Mouse (Mus musculus): ENCODE results near the gene Rnf150. TPM values are rescaled to one million over a fixed set of nuclear protein-coding genes. Genes with fewer than 3 reads are reported as not detected.

Rnf150 gene
- polyA plus RNA-seq, 1 experiment, result 1.4 TPM

GRCm38 (mm10) chr8:82912282-82912681, 49.1 kb downstream of the Rnf150 start:
- no peak for TF ChIP-seq POLR2A (IDR thresholded peaks at IDR 0.05; ENCODE audit: borderline replicate concordance, control insufficient read depth, low read depth, low read length)
- no peak for TF ChIP-seq CTCF (IDR thresholded peaks at IDR 0.05; ENCODE audit: control insufficient read depth, insufficient read depth, low read length)
- Histone ChIP-seq H3K27ac (ENCODE audit: control insufficient read depth, insufficient read depth, low read depth, low read length, poor library complexity) (no peak overlapping the region), H3K4me3 (replicated peaks; ENCODE audit: control insufficient read depth, low read depth, low read length) (no peak overlapping the region), H3K4me1 (ENCODE audit: control insufficient read depth, insufficient read depth, low read length) (peaks cover 2% of the 10 kb centered on the region; the same call in 1 of the 2 replicates)
- WGBS, result 54% methylated on average over 4 of the region's 4 CpGs

DNA sequence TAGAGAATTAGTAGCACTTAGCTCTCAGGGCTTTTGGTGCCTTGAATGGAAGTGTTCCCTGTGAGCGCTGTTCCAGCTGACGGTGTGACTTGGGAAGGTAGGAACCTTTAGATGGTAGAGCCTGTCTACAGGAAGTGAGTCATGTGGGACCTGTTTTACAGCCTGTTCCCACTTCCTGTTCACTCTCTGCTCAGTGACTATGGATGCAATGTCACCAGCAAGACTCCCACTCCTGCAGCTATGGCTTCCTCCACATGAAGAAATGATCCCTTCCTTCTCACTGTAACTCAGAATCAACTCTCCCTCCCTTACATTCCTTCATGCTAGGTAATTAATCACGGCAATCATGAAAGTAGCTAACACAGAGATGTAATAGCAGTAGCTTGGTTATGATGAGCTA, 51.4 kb downstream of the Rnf150 start:
- peaks cover 4% of the 10 kb centered on the region; the same call in 1 of the 2 replicates for H3K4me1 ChIP-seq (ENCODE audit: control insufficient read depth, insufficient read depth, low read length)
- 69% methylated on average over 3 of the region's 3 CpGs for WGBS
- TF ChIP-seq CTCF (IDR thresholded peaks at IDR 0.05; ENCODE audit: control insufficient read depth, insufficient read depth, low read length) (no peak), POLR2A (IDR thresholded peaks at IDR 0.05; ENCODE audit: borderline replicate concordance, control insufficient read depth, low read depth, low read length) (no peak)
- H3K27ac ChIP-seq (ENCODE audit: control insufficient read depth, insufficient read depth, low read depth, low read length, poor library complexity), result no peak overlapping the region
- H3K4me3 ChIP-seq (replicated peaks; ENCODE audit: control insufficient read depth, low read depth, low read length), result no peak overlapping the region

- Histone ChIP-seq H3K27ac (ENCODE audit: control insufficient read depth, insufficient read depth, low read depth, low read length, poor library complexity) (no peak overlapping the region), H3K4me3 (replicated peaks; ENCODE audit: control insufficient read depth, low read depth, low read length) (no peak overlapping the region), H3K4me1 (ENCODE audit: control insufficient read depth, insufficient read depth, low read length) (peaks cover 4% of the 10 kb centered on the region; the same call in 1 of the 2 replicates)
- TF ChIP-seq POLR2A (IDR thresholded peaks at IDR 0.05; ENCODE audit: borderline replicate concordance, control insufficient read depth, low read depth, low read length), result no peak
- TF ChIP-seq CTCF (IDR thresholded peaks at IDR 0.05; ENCODE audit: control insufficient read depth, insufficient read depth, low read length), result no peak
- WGBS, result 0% methylated on average over 1 of the region's 1 CpGs
Measured at GRCm38 (mm10) chr8:82916851-82917539, 53.8 kb downstream of the Rnf150 start.

DNA sequence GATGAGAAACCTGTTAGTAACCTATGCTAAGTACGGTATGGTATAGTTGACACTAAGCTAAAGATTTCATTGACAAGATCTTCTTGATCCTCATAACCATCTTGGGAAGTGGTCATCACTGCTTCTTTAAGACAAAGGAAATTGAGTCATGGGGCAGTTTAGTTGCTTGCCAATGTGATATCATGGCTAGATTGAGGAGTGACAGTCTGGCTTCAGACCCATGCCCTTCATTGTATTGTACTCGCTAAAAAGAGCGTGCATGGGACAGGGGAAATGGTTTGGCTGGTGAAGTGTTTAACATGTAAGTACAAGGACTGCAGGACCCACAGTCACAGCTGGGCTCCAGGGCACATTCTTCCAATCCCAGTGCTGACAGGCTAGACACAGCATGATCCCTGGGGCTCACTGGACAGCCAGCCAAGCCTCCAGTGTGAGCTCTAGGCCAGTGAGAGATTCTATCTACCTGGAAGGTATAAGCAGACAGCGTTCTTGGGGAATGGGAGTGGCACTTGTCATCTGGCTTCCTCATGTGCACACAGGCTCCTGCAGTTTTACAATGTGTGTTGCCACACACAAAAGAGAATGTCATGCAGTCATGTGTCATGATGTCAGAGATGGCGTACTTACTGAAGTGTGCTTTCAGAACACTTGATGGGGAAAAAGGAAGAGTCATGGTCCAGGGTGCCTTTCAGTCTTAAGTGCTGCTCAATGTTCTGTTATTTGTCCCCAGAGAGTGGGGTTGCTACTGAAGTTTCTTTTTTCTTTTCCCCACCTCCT, 54.6 kb downstream of the Rnf150 start:
- WGBS, result 41% methylated on average over 5 of the region's 5 CpGs
- Histone ChIP-seq H3K4me1 (ENCODE audit: control insufficient read depth, insufficient read depth, low read length) (peaks cover 4% of the 10 kb centered on the region; the same call in 1 of the 2 replicates), H3K27ac (ENCODE audit: control insufficient read depth, insufficient read depth, low read depth, low read length, poor library complexity) (no peak overlapping the region), H3K4me3 (replicated peaks; ENCODE audit: control insufficient read depth, low read depth, low read length) (no peak overlapping the region)
- TF ChIP-seq CTCF (IDR thresholded peaks at IDR 0.05; ENCODE audit: control insufficient read depth, insufficient read depth, low read length) (no peak), POLR2A (IDR thresholded peaks at IDR 0.05; ENCODE audit: borderline replicate concordance, control insufficient read depth, low read depth, low read length) (no peak)

- Histone ChIP-seq H3K4me1 (ENCODE audit: control insufficient read depth, insufficient read depth, low read length) (peaks cover 2% of the 10 kb centered on the region; the same call in 1 of the 2 replicates), H3K27ac (ENCODE audit: control insufficient read depth, insufficient read depth, low read depth, low read length, poor library complexity) (no peak overlapping the region), H3K4me3 (replicated peaks; ENCODE audit: control insufficient read depth, low read depth, low read length) (no peak overlapping the region)
- TF ChIP-seq CTCF (IDR thresholded peaks at IDR 0.05; ENCODE audit: control insufficient read depth, insufficient read depth, low read length) (no peak), POLR2A (IDR thresholded peaks at IDR 0.05; ENCODE audit: borderline replicate concordance, control insufficient read depth, low read depth, low read length) (no peak)
- 80% methylated on average over 4 of the region's 4 CpGs for WGBS
Measured at GRCm38 (mm10) chr8:82919676-82920075, 56.5 kb downstream of the Rnf150 start.

DNA sequence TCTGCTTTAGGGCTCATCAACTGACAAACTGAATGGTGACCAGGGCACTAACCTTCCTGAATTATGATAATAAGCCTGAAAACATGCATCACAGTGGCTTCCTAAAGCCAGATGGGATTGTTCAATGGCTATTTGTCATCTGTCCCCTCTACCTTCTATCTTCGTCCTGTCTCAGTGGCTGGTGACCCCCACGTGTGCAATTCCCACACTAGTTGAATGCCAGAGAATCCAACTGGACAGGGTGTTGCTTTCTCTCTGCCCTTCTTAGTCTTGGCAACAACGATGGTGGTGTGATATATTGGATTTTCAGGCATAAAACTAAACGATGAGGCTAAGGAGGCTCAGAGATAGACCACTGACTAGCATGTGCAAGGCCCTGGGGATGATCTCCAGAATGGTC, 57.0 kb downstream of the Rnf150 start:
- TF ChIP-seq CTCF (IDR thresholded peaks at IDR 0.05; ENCODE audit: control insufficient read depth, insufficient read depth, low read length), result no peak
- WGBS, result 77% methylated on average over 4 of the region's 4 CpGs

GRCm38 (mm10) chr8:82925286-82925685, 62.1 kb downstream of the Rnf150 start:
- Histone ChIP-seq H3K4me3 (replicated peaks; ENCODE audit: control insufficient read depth, low read depth, low read length) (no peak overlapping the region), H3K27ac (ENCODE audit: control insufficient read depth, insufficient read depth, low read depth, low read length, poor library complexity) (no peak overlapping the region), H3K4me1 (ENCODE audit: control insufficient read depth, insufficient read depth, low read length) (no peaks in the 10 kb centered on the region)
- TF ChIP-seq POLR2A (IDR thresholded peaks at IDR 0.05; ENCODE audit: borderline replicate concordance, control insufficient read depth, low read depth, low read length) (no peak), CTCF (IDR thresholded peaks at IDR 0.05; ENCODE audit: control insufficient read depth, insufficient read depth, low read length) (no peak)
- WGBS, result 92% methylated on average over 3 of the region's 3 CpGs

More for the DNA sequence above, 57.0 kb downstream of the Rnf150 start:
- H3K4me3 ChIP-seq (replicated peaks; ENCODE audit: control insufficient read depth, low read depth, low read length), result no peak overlapping the region
- H3K27ac ChIP-seq (ENCODE audit: control insufficient read depth, insufficient read depth, low read depth, low read length, poor library complexity), result no peak overlapping the region
- peaks cover 2% of the 10 kb centered on the region; the same call in 1 of the 2 replicates for H3K4me1 ChIP-seq (ENCODE audit: control insufficient read depth, insufficient read depth, low read length)

DNA sequence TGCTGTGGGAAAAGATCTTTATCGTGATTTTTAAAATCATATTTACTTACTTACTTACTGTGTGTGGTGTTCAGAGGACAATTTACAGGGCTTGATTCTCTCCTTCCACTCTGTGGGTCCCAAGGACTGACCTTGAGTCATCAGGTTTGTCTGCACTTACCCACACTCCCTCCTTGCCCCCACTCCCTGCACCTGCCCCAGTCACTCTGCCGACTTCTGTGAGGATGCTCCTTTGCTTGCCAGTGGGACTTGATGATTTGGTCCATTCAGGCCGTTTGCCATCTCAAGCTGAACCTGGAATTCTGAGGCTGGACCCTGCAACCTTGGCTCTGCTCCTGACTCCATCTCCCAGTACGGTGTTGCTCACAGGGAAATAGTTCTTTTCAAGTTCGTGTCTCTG, 63.4 kb downstream of the Rnf150 start:
- TF ChIP-seq POLR2A (IDR thresholded peaks at IDR 0.05; ENCODE audit: borderline replicate concordance, control insufficient read depth, low read depth, low read length) (no peak), CTCF (IDR thresholded peaks at IDR 0.05; ENCODE audit: control insufficient read depth, insufficient read depth, low read length) (no peak)
- no peak overlapping the region for H3K4me3 ChIP-seq (replicated peaks; ENCODE audit: control insufficient read depth, low read depth, low read length)
- no peak overlapping the region for H3K27ac ChIP-seq (ENCODE audit: control insufficient read depth, insufficient read depth, low read depth, low read length, poor library complexity)
- no peaks in the 10 kb centered on the region for H3K4me1 ChIP-seq (ENCODE audit: control insufficient read depth, insufficient read depth, low read length)
- 75% methylated on average over 5 of the region's 5 CpGs for WGBS
